Mouse (Mus musculus) erythroblast, embryonic 14.5 days (primary cell): ENCODE data around the gene Itgb1bp1.

ENCODE experiments used
- GATA1 ChIP-seq: IDR thresholded peaks from 2 replicates; pipeline ENCODE4 v1.6.1; 2012; ENCODE audit warnings: low read length, inconsistent platforms, mixed read lengths
- TAL1 ChIP-seq: IDR thresholded peaks from 3 replicates; pipeline ENCODE4 v1.6.1; 2012; ENCODE audit warnings: low read length, inconsistent platforms, mixed read lengths

DNA sequence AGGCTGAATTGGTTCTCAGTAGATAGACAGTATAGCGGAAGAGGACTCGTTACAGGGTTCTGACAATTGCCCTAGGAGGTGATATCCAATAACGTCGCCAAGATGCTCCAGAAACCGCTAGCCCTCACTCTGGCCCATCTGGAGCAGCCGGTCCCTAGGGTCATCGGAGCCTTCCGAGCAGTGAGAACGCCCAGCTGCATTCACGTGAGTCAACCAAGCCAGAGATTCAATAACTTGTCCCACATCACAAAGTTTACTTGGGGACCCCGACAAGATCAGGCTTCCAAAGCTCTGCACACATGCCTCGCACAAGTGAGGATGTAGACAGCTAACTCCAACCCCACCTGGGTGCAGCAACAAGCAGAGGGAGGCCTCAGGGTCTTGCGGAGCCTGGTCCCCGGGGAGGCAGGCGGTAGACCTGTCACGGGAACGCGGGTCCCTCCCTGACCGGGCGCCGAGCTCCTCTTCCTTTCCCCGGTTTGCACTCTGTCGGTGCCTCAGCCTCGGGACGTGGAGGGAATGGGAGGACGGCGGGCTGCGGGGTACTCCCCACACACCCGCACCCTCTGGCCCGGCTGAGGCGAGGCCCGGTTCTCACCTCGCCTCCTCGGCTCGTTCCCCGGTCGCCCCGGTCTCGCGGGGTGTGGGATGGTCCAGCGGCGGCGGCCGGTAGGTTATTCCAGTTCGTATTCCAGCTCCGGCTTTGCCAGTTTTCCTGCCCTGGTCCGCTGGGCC lies 409 bp downstream of the Itgb1bp1 start:
- no peak for TF ChIP-seq GATA1
- TF ChIP-seq TAL1 = no peak
